Mouse (Mus musculus) midbrain, postnatal 0 days (tissue): ENCODE results near the gene Cdca3. TPM values are rescaled to one million over a fixed set of nuclear protein-coding genes. Genes with fewer than 3 reads are reported as not detected.

Source experiments
- ATAC-seq: fragments of 200-750 bp; cut with Nextera tagmentation; 2 replicates; pipeline ENCODE4 v1.8.0; 2017; ENCODE audit warnings: moderate number of reproducible peaks, mild to moderate bottlenecking, moderate TSS enrichment, moderate library complexity; ENCODE audit not compliant: low FRiP score
- DNase-seq: peaks from one replicate; pipeline ENCODE4 v3.0.0-alpha.2; 2015; ENCODE audit warnings: low spot score
- H3K27ac ChIP-seq: fragments of 300-500 bp; sonication (generic); 2 replicates; pipeline ENCODE4 v1.5.1; 2014; ENCODE audit warnings: low read depth, mild to moderate bottlenecking, low read length, mixed read lengths
- H3K27me3 ChIP-seq: fragments of 300-500 bp; sonication (generic); 2 replicates; pipeline ENCODE4 v1.6.1; 2014; ENCODE audit warnings: low read length, control low read depth, mixed read lengths; ENCODE audit not compliant: insufficient read depth
- H3K36me3 ChIP-seq: fragments of 300-500 bp; sonication (generic); 2 replicates; pipeline ENCODE4 v1.6.1; 2014; ENCODE audit warnings: low read length, control low read depth, mixed read lengths; ENCODE audit not compliant: insufficient read depth
- H3K4me1 ChIP-seq: fragments of 300-500 bp; sonication (generic); 2 replicates; pipeline ENCODE4 v1.6.1; 2014; ENCODE audit warnings: mild to moderate bottlenecking, control low read depth, antibody characterized with exemption, low read length, mixed read lengths; ENCODE audit not compliant: insufficient read depth
- H3K4me2 ChIP-seq: fragments of 300-500 bp; sonication (generic); 2 replicates; pipeline ENCODE4 v1.6.1; 2014; ENCODE audit warnings: low read depth, mild to moderate bottlenecking, low read length, mixed read lengths; ENCODE audit not compliant: poor library complexity, severe bottlenecking
- H3K4me3 ChIP-seq: fragments of 300-500 bp; sonication (generic); 2 replicates; pipeline ENCODE4 v1.5.1; 2014; ENCODE audit warnings: low read depth, mild to moderate bottlenecking, low read length, moderate library complexity
- H3K9ac ChIP-seq: fragments of 300-500 bp; sonication (generic); replicated peaks from 2 replicates; pipeline ENCODE4 v1.6.1; 2014; ENCODE audit warnings: mild to moderate bottlenecking, low read length, moderate library complexity, mixed read lengths; ENCODE audit not compliant: poor library complexity, severe bottlenecking
- H3K9me3 ChIP-seq: fragments of 300-500 bp; sonication (generic); 2 replicates; pipeline ENCODE4 v1.6.1; 2016; ENCODE audit warnings: low read length, control low read depth
- CTCF ChIP-seq: IDR thresholded peaks from 2 replicates; pipeline ENCODE4 v1.5.1; 2016; ENCODE audit warnings: antibody characterized with exemption, mild to moderate bottlenecking
- WGBS: fragments of 180-500 bp; shearing (Covaris S2); extraction: QIAGEN DNeasy Blood & Tissue Kit; methylation state at CpG from one replicate; pipeline ENCODE4 v1.1.7; 2014; 5-methylcytosine and 5-hydroxymethylcytosine counted together
- polyA plus RNA-seq: library from polyadenylated mRNA; unstranded; fragments of >200 nt; fragmentation: Nextera tagmentation; extraction: Ambion mirVana; gene quantifications from 2 replicates; pipeline ENCODE4 v1.2.1, GENCODE M21; 2015
- total RNA-seq: library from RNA; depleted of rRNA; stranded (reverse); fragments of >200 nt; gene quantifications from 2 replicates; pipeline ENCODE4 v1.2.3, GENCODE M21; 2014

Gene Cdca3
- total and polyA plus RNA-seq, 2 experiments from 2014 or later: 16.0 to 16.7 TPM

- H3K27me3 ChIP-seq: no peaks in the 10 kb centered on the region
- 65% methylated on average over 10 of the region's 10 CpGs for WGBS
- H3K4me2 ChIP-seq: no peak overlapping the region
- DNase-seq: no peak
- no peak overlapping the region for H3K4me3 ChIP-seq
- H3K27ac ChIP-seq: no peak overlapping the region
- no peaks in the 10 kb centered on the region for H3K36me3 ChIP-seq
- H3K9me3 ChIP-seq: no peaks in the 10 kb centered on the region
- no peaks in the 10 kb centered on the region for H3K4me1 ChIP-seq
- TF ChIP-seq CTCF: no peak
- no peak for ATAC-seq
- no peak overlapping the region for H3K9ac ChIP-seq
These were observed 6.2 kb downstream of the Cdca3 start for GRCm38 (mm10) chr6:124835531-124835930.

DNA sequence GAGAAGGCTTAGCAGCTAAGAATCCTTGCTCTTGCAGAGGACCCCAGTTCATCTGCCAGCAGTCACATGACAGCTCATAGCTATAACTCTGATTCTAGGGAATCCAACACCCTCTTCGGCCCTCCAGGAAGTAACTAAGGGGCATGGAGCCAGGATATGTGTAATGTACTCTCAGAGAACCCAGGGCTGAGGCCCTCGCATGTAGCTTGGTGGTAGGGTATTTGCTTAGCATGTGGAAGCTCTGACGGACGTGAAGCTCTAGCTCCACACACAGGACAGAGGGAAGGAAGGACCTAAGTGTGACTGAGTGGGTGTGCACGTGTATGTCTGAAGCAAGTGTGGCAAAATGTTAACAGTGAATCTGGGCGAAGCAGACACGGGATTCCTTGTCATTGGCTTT is 7.1 kb downstream of the Cdca3 start:
- H3K4me2 ChIP-seq: no peak overlapping the region
- no peak for ATAC-seq
- no peaks in the 10 kb centered on the region for H3K36me3 ChIP-seq
- TF ChIP-seq CTCF: no peak
- no peak overlapping the region for H3K27ac ChIP-seq
- H3K27me3 ChIP-seq: no peaks in the 10 kb centered on the region
- no peak for DNase-seq
- H3K9ac ChIP-seq: no peak overlapping the region
- H3K9me3 ChIP-seq: no peaks in the 10 kb centered on the region
- WGBS: 81% methylated on average over 7 of the region's 7 CpGs
- H3K4me3 ChIP-seq: no peak overlapping the region
- no peaks in the 10 kb centered on the region for H3K4me1 ChIP-seq

DNA sequence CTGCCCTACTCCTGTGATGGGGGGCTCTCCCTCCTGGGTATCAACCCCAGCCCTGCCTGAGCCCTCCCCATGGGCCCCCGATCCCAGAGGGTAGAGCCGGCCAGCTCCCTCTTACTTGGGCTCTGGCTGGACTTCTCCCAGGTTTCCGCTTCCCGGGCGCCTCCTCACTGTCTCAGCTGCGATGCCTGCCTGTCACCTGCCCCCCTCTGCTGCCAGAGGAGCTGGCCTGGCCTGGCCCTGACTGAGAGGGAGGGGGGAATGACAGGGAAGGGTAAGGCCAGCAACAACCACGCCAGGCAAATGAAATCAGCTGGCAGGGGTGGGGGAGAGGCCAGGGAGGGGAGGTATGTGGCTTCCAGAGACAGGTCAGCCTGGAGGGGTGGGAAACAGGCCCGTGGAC is 10.5 kb downstream of the Cdca3 start:
- WGBS: 13% methylated on average over 8 of the region's 8 CpGs
- H3K27ac ChIP-seq: no peak overlapping the region
- H3K36me3 ChIP-seq: peaks cover 4% of the 10 kb centered on the region; the same call in 1 of the 2 replicates
- ATAC-seq (peak; percentile 18; the same call in 1 of the 2 replicates), DNase-seq (no peak)
- H3K4me1 ChIP-seq: no peaks in the 10 kb centered on the region
- H3K9ac ChIP-seq: no peak overlapping the region
- no peak overlapping the region for H3K4me2 ChIP-seq
- no peak for TF ChIP-seq CTCF
- no peaks in the 10 kb centered on the region for H3K9me3 ChIP-seq
- no peaks in the 10 kb centered on the region for H3K27me3 ChIP-seq
- no peak overlapping the region for H3K4me3 ChIP-seq

- WGBS: 12% methylated on average over 15 of the region's 15 CpGs
These were observed 11.2 kb downstream of the Cdca3 start, which contains the start of gene Gnb3 for GRCm38 (mm10) chr6:124840241-124841167. Gnb3 (minus strand) TSS chr6:124840275.

GRCm38 (mm10) chr6:124847305-124847704 is 18.0 kb downstream of the Cdca3 start:
- H3K9ac ChIP-seq: peak overlapping the region; percentile 33; the same call in 1 of the 2 replicates
- H3K4me1 ChIP-seq: no peaks in the 10 kb centered on the region
- no peak overlapping the region; the same call in 1 of the 2 replicates for H3K4me2 ChIP-seq
- peak overlapping the region; percentile 52; the same call in 1 of the 2 replicates for H3K27ac ChIP-seq
- no peak overlapping the region for H3K4me3 ChIP-seq
- H3K9me3 ChIP-seq: no peaks in the 10 kb centered on the region
- DNase-seq: peak; percentile 95
- H3K27me3 ChIP-seq: no peaks in the 10 kb centered on the region
- 2% methylated on average over 9 of the region's 9 CpGs for WGBS
- ATAC-seq: peak; percentile 82
- peaks cover 22% of the 10 kb centered on the region; the same call in 1 of the 2 replicates for H3K36me3 ChIP-seq
- TF ChIP-seq CTCF: peak; percentile 100

More at GRCm38 (mm10) chr6:124840241-124841167, 11.2 kb downstream of the Cdca3 start, which contains the start of gene Gnb3:
- Histone ChIP-seq H3K4me1 (no peaks in the 10 kb centered on the region), H3K27me3 (no peaks in the 10 kb centered on the region), H3K36me3 (peaks cover 11% of the 10 kb centered on the region; the same call in 1 of the 2 replicates), H3K4me2 (no peak within 1 kb of the TSS), H3K4me3 (no peak within 1 kb of the TSS), H3K9ac (0 out of 2 replicates have a peak within 1 kb of the TSS, but pooled peaks have one; percentile 9), H3K9me3 (no peaks in the 10 kb centered on the region), H3K27ac (no peak within 1 kb of the TSS)
- ATAC-seq: 0 out of 2 replicates have a peak, but pooled peaks have one; percentile 1
- no peak for TF ChIP-seq CTCF
- DNase-seq: peak; percentile 51

- Histone ChIP-seq H3K9me3 (no peaks in the 10 kb centered on the region), H3K4me2 (no peak overlapping the region), H3K9ac (peak overlapping the region; percentile 13; the same call in 1 of the 2 replicates), H3K27ac (no peak overlapping the region), H3K4me3 (no peak overlapping the region), H3K4me1 (no peaks in the 10 kb centered on the region), H3K27me3 (no peaks in the 10 kb centered on the region), H3K36me3 (peaks cover 24% of the 10 kb centered on the region)
- TF ChIP-seq CTCF: no peak
- DNase-seq (no peak), ATAC-seq (no peak)
- WGBS: 59% methylated on average over 8 of the region's 8 CpGs
These were observed 21.2 kb downstream of the Cdca3 start for GRCm38 (mm10) chr6:124850535-124850934.
